Mouse (Mus musculus): ENCODE data around the gene Zfp418.
"Not testable (repeated sequence)": the region's sequence is repeated elsewhere in the genome, so short reads cannot be mapped to it uniquely, and the experiment has no call there.

Zfp418 gene

DNA sequence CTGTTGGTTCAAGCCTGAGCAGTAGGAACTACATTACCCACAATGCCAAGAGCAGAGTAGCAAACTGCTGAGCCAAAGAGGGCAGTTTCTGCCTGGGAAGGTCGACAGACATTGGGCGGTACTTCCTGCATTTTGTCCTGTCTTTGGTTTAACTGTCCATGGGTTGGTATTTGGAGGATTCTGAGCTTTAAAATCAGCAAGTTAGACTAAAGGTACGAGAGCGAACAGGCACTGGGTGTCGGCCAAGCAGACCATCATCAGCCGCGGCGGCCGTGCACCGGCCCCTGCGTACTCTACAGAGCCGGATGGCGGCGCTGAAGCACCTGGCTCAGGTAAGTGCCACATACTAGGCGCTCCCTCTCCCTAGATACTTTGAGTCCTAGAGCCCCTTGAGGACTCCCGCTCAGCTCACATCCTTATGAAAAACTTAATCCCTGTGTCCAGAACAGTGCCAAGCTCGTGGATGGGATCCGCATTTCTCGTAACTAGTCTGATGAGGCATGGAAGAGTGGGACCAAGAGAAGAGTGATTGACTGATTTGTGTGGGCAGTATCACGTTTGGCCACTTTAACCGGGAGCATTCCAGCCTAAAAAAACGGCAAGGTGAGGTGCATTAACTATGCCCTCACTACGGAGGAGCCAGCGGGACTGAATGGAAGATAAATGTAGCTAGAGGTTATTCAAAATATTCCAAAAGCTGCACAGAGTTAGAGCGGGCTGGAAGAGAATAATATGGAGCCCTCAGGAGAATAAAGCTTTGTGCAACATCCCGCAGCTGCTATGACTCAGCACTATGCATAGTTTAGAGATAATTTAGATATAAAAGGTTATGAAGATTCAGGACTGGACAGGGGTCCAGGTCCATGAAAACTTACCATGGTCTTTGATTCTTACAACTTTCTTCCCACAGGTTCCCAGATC, at the start of gene Zfp418:
Gene Zfp418 (plus strand): TSS at position 104 of the 921 bp plus-strand sequence.
- DNase-seq (ENCODE audit: low read depth): peak; percentile 41

DNA sequence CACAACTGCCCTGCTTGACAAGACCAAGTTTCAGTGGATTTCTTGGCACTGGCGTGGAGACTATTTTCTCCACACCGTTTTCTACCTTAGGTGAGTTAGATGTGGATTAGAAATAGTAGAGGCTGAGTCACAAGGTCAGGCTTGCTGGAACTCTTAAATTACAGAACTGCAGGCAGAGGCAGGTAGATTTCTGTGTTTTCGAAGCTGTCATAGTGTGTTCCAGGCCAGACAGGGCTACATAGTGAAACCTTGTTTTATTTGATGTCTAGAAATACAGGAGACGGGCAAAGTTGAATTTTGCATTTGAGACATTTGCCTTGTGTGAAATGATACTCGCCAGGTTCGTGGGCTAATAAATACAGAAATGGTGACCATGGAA, 49.5 kb upstream of the Zfp418 start:
- DNase-seq (ENCODE audit: low read depth): no peak

DNA sequence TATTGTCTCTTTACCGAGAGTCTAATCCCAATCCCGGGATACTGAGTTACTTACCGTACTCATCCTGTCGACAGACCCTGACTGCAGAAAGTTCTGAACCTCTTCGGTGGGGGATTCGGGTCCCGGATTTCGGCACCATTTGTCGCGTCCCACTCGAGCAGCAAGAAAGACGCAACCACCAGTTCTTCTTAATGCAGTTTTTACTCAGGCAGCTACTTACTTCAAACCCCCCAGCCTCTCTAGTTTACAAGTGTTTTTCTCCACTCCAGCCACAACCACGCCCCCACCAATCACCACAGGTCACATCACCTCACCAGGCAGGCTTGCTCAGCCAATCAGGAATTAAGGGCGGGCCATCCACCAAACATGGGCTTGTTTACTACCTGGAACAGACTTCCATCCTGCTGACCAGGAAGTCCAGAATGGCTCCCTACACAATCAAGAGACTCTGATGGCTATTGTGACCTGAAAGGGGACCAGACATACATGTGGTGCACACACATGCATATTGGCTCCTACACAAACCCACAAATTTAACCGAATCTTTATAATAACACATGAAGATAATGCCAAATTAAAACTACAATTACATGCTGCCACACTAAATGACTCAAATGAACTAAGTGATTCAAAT, 40.5 kb upstream of the Zfp418 start:
- not testable (repeated sequence) for DNase-seq (ENCODE audit: low read depth)

DNA sequence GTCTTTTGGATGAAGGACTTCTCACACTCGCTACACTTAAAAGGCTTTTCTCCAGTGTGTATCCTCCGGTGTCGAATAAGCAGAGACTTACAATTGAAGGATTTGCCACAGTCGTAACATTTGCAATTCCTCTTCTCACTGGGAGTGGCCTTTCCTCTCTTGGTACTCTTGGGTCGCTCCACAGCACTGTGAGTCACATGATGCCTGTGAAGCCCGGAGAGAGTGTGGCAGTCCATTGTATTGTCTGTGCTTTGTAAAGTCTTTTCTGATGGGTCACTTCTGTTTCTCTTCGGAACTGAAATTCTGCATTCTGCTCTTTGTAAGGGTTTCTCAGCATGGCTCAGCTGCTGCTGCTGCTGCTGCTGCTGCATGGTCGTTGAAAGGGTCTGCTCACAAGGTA, 38.4 kb upstream of the Zfp418 start:
- DNase-seq (ENCODE audit: low read depth): no peak

DNA sequence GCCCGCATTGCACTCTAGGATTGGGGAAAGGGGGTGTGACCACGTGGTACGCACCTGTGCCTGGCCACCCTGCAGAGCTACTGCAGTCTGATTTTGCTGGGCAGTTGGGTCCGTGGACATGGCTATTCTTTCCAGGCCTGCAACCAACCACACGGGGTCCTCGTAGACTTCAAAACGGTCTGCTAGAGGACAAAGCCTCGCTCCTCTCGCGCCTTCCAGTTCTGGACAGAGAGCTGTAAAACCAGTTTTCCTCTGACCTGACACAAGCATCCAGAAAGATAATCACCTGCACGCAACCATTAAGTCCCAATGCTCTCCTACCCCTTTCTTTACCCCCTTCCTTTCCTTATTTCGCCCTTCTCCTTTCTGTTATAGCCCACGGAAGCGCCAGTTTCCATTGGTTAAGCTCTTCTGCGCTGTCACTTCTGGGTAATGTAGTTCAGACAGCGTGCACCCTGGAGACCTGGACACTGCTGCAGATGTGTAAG, 34.7 kb upstream of the Zfp418 start, which contains the start of gene Zfp773:
Gene Zfp773 (minus strand): TSS at position 377 of the 488 bp plus-strand sequence.
- peak; percentile 29 for DNase-seq (ENCODE audit: low read depth)

DNA sequence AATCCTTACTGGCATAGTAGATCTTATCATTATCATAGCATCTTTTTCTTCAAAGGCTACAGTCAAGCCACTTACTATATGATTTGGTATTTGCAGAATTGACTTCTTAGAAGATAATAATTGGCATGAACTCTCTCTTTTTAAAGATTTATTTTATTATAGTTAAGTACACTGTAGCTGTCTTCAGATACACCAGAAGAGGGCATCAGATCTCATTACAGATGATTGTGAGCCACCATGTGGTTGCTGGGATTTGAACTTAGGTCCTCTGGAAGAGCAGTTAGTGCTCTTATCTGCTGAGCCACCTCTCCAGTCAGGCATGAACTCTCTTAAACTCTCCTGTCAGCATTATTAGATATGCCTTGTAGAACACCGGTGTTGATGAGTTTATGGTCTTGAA, 26.9 kb upstream of the Zfp418 start:
- no peak for DNase-seq (ENCODE audit: low read depth)

DNA sequence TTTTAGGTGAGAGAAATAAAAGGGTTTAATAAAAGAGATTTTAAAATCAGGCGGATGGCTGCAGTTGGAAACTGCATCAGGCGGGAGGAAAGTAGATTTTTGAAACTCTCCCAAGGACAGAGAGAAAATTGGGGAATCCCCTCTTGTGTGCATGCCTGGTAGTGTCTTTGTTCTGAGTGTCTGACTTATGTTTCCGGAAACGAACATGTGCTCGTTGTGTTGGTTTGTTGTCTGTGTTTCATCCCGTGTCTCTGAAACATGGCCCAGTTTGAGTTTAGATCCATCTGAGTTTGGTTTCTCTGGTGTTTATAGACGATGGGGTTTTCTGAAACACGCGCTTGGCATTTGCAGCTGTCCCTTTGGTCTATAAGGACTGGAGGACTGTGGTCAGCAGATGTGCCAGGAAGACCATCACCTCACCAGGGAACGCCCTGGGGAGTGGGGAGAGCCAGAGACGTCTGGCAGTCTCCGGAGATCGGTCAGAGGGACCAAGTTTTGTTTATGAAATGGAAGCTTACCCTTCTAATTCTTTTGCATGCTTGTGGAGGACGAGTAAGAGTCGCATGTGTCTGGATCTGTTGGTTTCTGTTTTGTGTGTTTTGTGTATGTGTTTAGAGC, 25.0 kb upstream of the Zfp418 start:
- DNase-seq (ENCODE audit: low read depth): no peak

DNA sequence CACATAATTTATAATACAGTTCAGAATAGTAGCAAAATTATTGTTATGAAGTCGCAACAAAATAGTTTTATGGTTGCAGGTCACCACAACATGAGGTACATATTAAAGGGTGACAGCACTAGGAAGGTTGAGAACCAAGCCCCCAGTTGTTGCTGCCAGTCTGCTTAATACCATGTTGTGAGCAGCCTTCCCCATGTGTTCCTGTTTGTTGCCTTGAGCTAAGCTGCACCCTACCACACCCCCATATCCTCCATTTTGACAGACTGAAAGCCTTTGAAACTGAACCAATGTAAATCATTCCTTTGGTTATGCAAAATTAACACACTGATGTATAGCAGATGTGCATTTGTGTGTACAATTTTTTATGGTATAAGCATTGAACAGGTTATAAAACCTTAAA, 14.8 kb downstream of the Zfp418 start:
- DNase-seq (ENCODE audit: low read depth): no peak

DNA sequence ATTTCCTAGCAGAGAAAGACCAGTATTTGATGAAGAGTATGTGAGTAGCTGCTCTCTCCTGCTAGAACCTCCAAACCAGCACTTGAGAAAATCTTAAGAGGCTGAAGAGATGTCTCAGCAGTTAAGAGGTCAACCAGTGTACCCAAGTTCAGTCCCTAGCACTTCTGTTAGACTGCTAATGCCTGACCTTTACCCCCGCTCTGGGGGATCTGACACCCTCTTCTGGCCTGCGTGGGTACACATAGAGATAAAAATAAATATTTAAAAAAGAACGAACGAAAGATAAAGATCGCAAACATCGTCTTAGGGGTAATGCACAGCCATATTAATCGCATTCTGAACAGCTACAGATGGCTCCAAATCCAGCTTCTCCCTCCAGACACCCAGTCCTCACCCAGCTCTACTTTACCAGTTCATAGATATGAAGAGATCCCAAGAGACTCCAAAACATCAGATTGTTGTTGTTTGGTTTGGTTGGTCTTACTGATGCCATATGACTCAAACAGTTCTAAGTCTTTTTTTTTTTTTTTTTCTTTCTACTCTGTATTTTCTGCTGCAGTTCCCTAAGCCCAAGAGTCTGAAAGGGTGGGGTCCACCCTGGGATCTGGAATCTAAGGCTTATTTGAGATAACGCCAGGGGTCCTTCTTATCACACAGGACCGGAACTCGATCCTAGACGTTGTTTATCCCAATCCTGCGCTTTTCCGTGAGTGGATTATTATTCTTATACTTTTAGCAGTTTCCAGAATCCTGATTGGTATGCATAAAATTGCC, 16.5 kb downstream of the Zfp418 start:
- DNase-seq (ENCODE audit: low read depth): no peak

DNA sequence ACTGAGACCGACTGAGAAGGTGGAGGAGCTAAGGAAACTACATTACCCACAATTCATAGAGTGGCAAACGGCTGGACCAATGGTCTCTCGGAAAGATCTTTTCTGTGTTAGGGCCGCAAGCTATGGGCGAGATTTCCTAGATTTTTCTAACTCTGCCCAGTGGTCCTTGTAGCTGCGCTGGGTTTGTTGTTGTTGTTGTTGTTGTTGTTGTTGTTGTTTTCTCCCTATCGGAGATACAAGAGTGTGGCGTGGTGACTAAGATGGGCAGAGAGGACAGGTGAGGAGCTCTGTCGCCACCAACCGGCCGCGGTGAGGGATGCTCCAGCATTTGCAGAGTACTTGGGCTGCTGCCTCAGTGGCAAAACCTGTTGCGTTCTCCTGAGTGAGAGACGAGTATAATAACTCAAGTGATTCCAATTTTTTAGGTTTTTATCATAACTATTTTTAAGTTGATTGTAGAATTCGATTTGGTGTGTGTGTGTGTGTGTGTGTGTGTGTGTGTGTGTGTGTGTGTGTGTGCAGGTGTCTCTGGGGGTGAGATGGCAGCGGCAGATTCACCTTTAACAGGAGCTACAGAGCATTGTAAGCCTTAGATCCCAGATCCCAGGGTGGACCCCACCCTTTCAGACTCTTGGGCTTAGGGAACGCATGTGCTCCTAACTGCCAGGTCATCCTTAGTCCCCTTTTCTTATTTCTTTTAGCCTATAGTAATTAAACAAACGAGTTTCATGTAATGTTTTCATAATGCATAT, 17.2 kb downstream of the Zfp418 start:
- DNase-seq (ENCODE audit: low read depth): peak; percentile 62

DNA sequence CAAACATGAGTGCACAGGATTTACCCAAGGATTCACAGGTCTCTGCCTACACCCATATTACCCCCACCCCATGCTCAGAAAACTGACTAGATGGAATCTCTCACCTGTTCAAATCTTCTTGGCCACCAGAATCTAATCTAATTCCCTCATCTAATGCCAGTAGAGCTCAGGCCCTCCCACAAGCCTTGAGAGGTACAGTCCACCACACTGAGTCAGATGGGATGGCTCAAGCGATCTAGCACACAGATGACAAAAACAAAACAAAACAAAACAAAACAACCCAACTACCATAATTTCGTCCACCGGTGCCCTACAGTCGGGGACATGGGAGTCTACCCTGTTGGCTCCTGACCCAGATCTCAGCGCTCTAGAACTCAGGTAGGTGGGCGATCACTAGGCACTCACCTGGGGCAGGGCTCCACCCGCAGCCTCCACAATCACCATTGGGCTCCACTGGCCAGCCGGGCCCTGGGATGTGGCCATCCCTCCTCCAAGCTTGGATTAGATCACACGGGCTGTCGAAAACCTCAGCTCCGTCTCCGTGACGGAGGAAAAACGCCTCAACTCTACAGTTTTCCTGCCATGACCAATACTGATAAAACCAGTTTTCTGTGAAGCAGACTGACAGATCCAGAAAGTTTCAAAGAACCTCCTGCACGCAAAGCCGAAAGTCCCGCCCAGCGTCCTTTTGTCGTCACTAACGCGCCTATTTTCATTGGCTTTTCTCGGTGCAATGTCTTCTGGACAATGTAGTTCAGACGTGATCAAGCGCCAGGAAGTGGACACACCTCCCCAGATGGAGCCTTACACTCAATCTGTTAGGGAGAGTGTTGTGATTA, 38.4 kb downstream of the Zfp418 start, which contains the start of gene Zfp772:
Gene Zfp772 (minus strand): TSS at position 686 of the 839 bp plus-strand sequence.
- not testable (repeated sequence) for DNase-seq (ENCODE audit: low read depth)

All from c-Kit-positive CD71-positive TER-119-negative erythroid progenitor cells, embryonic 14.5 days (primary cell).